Mouse (Mus musculus): Measurements from ENCODE around the gene Gm20458. TPM values are rescaled to one million over a fixed set of nuclear protein-coding genes. Genes with fewer than 3 reads are reported as not detected.

Gm20458 gene
- polyA plus RNA-seq, 1 experiment, result 3.0 TPM

DNA sequence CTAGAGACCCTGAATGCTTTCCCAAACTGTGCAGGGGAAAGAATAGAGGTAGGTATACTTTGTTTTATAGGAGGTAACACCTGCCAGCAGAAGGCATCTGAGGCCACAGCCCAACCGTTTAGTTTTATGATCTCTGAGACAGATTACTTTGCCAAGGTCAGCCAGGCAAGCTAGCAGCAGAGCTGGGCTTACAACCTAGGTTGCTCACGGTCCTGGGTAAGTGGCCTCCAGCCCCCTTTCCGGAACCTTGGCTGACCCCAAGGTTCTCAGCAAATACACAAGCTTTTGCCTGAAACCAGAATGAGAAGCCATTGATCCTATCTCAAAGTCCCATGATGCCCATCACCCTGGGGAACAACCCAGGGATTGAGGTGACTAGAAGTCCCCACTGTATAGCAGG, 26.1 kb upstream of the Gm20458 start:
- DNase-seq (ENCODE audit: low spot score), result no peak

DNA sequence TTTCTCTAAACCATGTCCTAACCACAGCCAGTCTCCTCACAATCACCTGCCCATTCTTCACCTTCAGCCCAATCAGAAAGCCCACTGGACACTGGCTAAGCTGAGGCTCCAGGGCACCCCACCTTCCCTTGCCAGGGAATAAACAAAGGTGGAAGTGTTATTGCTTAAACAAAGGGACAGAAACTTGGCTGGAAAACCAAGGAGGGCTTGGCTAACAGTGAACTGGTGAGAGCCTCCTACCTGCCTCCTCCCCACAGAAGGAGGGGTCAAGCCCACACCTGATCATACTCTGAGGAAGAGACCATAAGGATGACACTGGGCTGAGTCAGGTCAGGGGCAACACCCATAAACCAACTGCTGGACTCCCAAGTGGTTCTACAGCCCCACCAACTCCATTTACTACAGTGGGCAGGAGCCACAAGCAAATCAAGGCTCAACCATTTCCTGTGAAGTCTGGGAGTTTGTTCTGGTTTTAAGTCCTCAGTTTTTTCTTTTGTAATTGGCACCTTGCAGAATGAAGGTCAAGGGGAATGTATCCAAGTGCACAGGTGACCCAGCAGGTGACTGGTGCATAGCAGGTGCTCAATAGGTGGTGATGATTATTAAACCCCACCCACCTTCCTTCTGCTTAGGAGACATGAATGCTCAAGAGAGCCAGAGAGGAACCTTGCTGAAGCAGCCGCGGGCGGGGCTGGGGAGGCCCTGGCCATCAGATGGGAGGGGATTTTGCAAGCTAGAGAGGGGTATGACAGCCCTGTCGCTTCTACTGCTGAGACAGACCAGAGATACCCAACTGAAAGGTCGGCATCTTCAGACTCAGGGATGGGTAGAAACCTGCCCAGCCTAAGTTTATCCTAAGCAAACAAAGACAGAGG, 25.3 kb upstream of the Gm20458 start:
- DNase-seq (ENCODE audit: low spot score), result no peak

DNA sequence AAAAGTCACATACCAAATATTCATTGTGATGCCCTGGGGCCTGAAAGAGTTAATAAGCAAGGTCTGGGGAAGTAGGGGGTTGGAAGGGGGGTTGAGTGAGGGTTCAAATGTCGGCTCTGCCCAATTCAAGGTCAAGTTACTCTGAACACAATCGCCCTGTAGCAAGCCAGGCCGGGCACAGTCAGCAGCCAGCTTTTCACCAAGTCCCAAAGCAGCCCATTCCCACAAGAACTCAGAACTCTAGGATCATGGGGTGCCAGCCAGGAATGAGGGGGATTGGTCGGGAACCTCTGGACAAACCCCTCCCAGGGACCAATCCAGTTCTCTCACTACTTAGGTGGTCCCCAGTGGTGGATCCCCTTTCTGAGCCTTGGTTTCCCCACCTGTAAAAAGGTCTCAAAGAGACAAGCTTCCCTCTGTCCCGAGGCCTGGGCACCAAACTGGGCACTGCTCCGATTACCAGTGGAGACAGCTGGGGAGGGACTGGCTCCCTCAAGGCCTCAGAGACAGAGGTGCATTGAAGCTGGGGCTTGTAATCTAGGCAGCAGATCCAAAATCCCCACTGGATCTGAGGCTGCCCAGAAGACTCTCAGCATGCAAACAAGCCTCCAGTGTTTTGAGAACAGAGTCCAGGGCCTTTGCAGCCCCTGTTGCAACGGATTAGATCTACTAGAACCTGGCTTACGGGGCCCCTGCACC, 24.4 kb upstream of the Gm20458 start:
- DNase-seq (ENCODE audit: low spot score), result no peak

GRCm38 (mm10) chr2:164436961-164437360, 23.8 kb upstream of the Gm20458 start:
- no peak for DNase-seq (ENCODE audit: low spot score)

GRCm38 (mm10) chr2:164437710-164438109, 23.1 kb upstream of the Gm20458 start:
- no peak for DNase-seq (ENCODE audit: low spot score)

- no peak for DNase-seq (ENCODE audit: low spot score)
Measured at GRCm38 (mm10) chr2:164438257-164438656, 22.5 kb upstream of the Gm20458 start.

DNA sequence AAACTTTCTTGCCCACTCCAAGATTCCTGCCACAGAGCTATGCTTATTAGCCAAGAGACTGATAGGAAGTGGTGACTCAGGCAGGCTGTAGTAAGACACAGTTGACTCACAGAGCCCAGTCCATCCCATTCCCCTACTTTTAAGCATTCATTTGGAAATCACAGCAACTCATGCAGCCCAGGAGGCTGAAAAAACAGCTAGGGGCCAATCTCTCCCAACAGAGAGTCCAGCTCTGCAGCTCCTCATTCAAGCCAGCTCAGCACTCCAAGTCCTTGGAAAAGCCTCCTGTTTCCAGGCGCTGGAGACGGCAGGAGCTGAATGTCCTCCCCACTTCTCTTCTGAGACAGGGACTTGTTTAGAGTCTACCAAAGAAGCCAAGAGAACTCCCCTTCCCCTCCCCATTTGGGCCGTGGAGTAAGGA, 21.8 kb upstream of the Gm20458 start:
- no peak for DNase-seq (ENCODE audit: low spot score)

- DNase-seq (ENCODE audit: low spot score), result no peak
Measured at GRCm38 (mm10) chr2:164440314-164440713, 20.5 kb upstream of the Gm20458 start.

DNA sequence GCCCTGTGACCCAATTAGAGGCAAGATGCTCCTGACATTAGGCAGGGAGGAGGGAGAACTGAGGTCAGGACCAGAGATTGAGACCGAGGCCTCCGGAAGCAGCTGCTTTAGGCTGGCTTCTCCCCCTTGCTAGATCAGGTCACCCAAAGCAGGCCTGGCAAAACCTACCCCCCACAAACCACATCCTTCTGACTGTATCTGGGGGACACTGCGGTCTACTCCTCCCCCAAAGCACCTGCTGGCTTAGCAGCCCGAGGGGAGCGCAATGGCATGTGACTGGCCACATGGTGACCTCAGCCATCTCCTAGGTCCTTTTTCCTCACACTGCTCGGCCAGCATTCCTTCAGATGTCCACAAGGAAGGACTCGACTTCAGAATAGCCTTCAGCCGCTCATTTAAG, 19.6 kb upstream of the Gm20458 start:
- DNase-seq (ENCODE audit: low spot score), result no peak

- no peak for DNase-seq (ENCODE audit: low spot score)
Measured at GRCm38 (mm10) chr2:164441731-164442130, 19.0 kb upstream of the Gm20458 start.

DNA sequence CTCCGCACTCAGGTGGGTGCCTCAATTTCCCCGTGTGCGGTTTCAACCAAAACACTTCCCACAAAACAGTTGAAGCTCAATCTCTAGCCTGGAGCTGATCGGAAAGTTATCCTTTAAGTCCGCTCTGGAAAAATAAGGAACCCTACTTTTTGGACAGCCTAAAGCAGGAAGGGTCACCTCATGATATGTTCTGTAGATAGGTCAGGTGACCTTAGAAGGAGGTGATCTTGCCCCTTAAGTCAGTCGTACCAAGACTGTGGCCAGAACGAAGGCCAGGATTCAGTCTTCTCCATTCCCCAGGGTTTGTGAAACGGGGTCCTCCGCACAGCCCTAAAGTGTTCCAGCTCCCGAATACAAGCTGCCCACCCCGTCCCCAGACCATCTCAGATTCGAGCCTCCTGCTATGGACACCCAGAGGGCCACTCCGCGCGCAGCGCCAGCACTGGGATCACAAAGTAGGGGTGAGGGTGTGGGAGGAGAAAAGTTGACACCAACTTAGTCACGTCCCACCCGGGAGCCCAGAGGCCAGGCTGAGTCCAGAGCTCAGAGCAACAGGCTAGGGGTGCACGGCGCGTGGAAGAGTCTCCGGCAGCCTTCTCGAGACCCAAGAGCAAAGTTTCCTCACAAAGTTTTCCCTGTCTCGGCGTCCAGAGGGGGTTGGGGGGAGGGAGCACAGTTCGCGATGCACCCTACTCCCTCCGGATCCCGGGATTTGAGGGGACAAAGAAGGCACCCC, 18.3 kb upstream of the Gm20458 start:
- peak; percentile 68 for DNase-seq (ENCODE audit: low spot score)

DNA sequence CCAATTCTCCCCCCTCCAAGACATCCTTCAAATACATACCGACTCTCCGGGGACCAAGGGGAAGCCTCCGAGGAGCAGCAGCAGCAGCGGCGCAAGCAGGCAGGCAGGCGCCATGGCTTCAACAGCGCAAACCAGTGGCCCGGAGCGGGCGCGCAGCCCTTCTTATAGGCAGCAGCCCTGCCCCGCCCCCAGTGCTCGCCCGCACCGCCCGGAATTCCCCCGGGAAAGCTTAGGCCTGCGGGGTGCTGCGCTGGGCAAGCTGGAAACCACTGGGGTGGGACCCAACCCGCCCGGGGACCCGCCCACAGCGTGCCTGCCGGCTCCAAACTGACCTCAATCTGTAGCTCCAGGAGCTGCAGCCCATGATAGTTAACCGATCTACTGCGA, 17.7 kb upstream of the Gm20458 start:
- peak; percentile 98 for DNase-seq (ENCODE audit: low spot score)

- DNase-seq (ENCODE audit: low spot score), result no peak
Measured at GRCm38 (mm10) chr2:164443460-164444000, 17.2 kb upstream of the Gm20458 start, which contains the start of gene Sdc4. Gene Sdc4 (minus strand): TSS chr2:164443887.

DNA sequence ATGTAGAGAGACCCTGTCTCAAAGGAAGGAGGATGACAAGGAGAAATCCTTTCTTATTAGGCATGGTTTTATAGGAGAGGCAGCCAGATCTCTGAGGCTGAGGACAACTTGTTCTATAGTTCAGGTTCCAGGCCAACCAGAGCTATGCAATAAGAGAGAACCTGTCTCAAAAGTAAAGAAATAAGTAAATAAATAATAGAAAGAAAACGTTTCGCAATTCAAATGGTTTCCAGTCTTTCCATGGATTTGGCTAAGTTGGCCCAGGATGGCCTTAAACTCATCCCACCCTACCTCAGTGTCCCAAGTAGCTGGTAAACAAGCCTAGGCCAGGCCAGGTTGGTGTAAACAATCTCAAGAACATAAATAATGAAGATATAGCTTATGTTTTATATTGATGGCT, 16.1 kb upstream of the Gm20458 start:
- DNase-seq (ENCODE audit: low spot score), result no peak

GRCm38 (mm10) chr2:164445399-164446085, 15.2 kb upstream of the Gm20458 start:
- DNase-seq (ENCODE audit: low spot score), result no peak

- DNase-seq (ENCODE audit: low spot score), result no peak
Measured at GRCm38 (mm10) chr2:164446086-164446469, 14.7 kb upstream of the Gm20458 start.

DNA sequence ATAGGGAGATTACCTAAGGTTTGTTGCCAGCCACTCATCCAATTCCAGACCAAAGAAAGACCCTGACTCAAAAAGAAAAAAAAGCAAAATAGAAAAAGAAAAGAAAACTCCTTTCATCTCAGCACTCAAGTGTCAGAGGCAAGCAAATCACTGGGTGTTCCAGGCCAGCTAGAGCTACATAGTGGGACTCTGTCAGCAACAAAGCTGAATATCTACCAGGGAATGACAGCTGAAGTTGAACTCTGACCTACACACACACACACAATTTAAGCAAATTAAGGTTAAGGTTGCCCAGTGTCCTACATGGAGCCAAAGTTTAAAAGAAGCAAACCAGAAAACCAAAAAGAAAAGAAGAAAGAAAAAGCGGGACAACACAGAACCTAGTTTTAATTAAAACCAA, 12.6 kb upstream of the Gm20458 start:
- DNase-seq (ENCODE audit: low spot score), result no peak

DNA sequence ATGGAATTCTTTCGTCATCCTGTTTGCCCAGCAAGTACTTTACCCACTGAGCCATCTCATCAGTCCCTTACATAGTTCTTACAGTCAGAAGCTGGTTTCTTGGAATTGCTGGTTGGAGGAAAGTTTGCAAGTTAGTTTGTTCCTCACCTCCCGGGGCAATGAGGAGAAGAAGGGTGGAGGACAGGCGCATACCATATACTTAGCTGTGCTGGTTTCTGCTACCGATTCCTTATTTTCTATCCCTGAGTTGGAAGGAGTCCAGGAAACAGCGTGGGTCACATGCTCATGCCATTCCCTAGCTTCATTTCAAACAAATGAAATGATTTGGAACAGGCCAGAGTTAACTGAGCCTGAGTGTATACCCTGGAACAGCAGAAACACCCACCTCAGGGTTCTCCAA, 11.8 kb upstream of the Gm20458 start:
- DNase-seq (ENCODE audit: low spot score), result no peak

- DNase-seq (ENCODE audit: low spot score), result no peak
Measured at GRCm38 (mm10) chr2:164449341-164450042, 11.3 kb upstream of the Gm20458 start.

DNA sequence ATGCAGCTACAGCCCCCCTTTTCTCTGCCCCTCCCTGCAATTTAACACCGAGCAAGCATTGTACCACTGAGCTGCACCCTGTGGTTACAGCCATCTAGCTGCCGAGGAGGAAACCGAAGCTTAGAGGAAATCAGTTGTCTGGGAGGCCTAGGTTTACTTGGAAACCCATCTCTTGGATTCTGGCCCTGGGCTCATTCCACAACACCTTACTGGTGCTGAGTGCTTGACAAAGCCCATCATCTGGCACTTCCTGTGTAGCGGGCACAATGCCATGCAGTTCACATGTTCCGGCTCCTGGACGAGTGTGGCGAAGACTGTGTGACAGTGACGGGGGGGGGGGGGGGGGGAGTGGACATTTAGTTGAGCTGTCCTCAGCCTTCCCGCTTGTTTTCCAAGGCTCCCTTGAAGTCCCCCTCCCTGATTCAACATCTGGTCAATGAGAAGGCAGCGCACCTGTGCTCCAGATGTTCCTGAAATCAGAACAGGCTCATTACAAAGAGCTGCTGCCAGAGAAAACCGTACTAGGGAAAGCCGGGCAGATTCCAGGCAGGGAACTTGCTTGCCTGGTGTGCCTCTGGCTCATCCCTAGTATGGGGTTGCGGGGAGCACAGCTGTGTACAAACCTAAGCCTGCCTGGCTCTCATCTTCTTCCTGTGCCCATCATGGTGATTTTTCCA, 8.6 kb upstream of the Gm20458 start:
- DNase-seq (ENCODE audit: low spot score), result no peak
